Mouse (Mus musculus) neural tube, embryonic 15.5 days (tissue): ENCODE results near the gene Ssbp3. TPM values are rescaled to one million over a fixed set of nuclear protein-coding genes. Genes with fewer than 3 reads are reported as not detected.

ENCODE experiments used
- ATAC-seq: fragments of 200-750 bp; cut with Nextera tagmentation; 2 replicates; pipeline ENCODE4 v1.8.0; 2017; ENCODE audit warnings: mild to moderate bottlenecking, moderate TSS enrichment, moderate library complexity; ENCODE audit not compliant: low FRiP score
- H3K27ac ChIP-seq: fragments of 300-500 bp; sonication (generic); replicated peaks from 2 replicates; pipeline ENCODE4 v1.5.1; 2015; ENCODE audit warnings: mild to moderate bottlenecking, inconsistent platforms
- H3K27me3 ChIP-seq: fragments of 300-500 bp; sonication (generic); replicated peaks from 2 replicates; pipeline ENCODE4 v1.6.1; 2015; ENCODE audit warnings: inconsistent platforms
- H3K36me3 ChIP-seq: fragments of 300-500 bp; sonication (generic); 2 replicates; pipeline ENCODE4 v1.6.1; 2015; ENCODE audit warnings: inconsistent platforms
- H3K4me1 ChIP-seq: fragments of 300-500 bp; sonication (generic); 2 replicates; pipeline ENCODE4 v1.6.1; 2015; ENCODE audit warnings: inconsistent platforms
- H3K4me2 ChIP-seq: fragments of 300-500 bp; sonication (generic); 2 replicates; pipeline ENCODE4 v1.6.1; 2015; ENCODE audit warnings: inconsistent platforms, mild to moderate bottlenecking, moderate library complexity
- H3K4me3 ChIP-seq: fragments of 300-500 bp; sonication (generic); replicated peaks from 2 replicates; pipeline ENCODE4 v1.5.1; 2015; ENCODE audit warnings: mild to moderate bottlenecking, inconsistent platforms
- H3K9ac ChIP-seq: fragments of 300-500 bp; sonication (generic); replicated peaks from 2 replicates; pipeline ENCODE4 v1.6.1; 2015; ENCODE audit warnings: mild to moderate bottlenecking, inconsistent platforms
- H3K9me3 ChIP-seq: fragments of 300-500 bp; sonication (generic); replicated peaks from 2 replicates; pipeline ENCODE4 v1.6.1; 2016; ENCODE audit warnings: inconsistent platforms
- WGBS: fragments of 180-500 bp; shearing (Covaris S2); methylation state at CpG from one replicate; pipeline ENCODE4 v1.1.7; 2015; ENCODE audit warnings: mixed read lengths; 5-methylcytosine and 5-hydroxymethylcytosine counted together
- polyA plus RNA-seq: library from polyadenylated mRNA; unstranded; fragments of >200 nt; fragmentation: Nextera tagmentation; extraction: Ambion mirVana; gene quantifications from 2 replicates; pipeline ENCODE4 v1.2.1, GENCODE M21; 2015

Gene Ssbp3
- polyA plus RNA-seq, 1 experiment from 2014 or later, result 118 TPM

GRCm38 (mm10) chr4:107007359-107007758 is 96.9 kb downstream of the Ssbp3 start:
- Histone ChIP-seq H3K4me3 (no peak overlapping the region), H3K4me1 (peaks cover 44% of the 10 kb centered on the region), H3K9ac (no peak overlapping the region), H3K4me2 (no peak overlapping the region), H3K36me3 (0 out of 2 replicates have a peak, but pooled peaks cover 3% of the 10 kb centered on the region), H3K27me3 (no peaks in the 10 kb centered on the region), H3K9me3 (no peaks in the 10 kb centered on the region), H3K27ac (no peak overlapping the region)
- WGBS, result 90% methylated on average over 7 of the region's 8 CpGs
- ATAC-seq, result no peak

- Histone ChIP-seq H3K4me1 (peaks cover 36% of the 10 kb centered on the region), H3K27me3 (no peaks in the 10 kb centered on the region), H3K9me3 (no peaks in the 10 kb centered on the region), H3K36me3 (0 out of 2 replicates have a peak, but pooled peaks cover 3% of the 10 kb centered on the region), H3K27ac (no peak overlapping the region), H3K9ac (no peak overlapping the region), H3K4me2 (no peak overlapping the region), H3K4me3 (no peak overlapping the region)
- 95% methylated on average over 2 of the region's 2 CpGs for WGBS
- ATAC-seq, result no peak
Observed at GRCm38 (mm10) chr4:107008161-107008560, 97.7 kb downstream of the Ssbp3 start.

DNA sequence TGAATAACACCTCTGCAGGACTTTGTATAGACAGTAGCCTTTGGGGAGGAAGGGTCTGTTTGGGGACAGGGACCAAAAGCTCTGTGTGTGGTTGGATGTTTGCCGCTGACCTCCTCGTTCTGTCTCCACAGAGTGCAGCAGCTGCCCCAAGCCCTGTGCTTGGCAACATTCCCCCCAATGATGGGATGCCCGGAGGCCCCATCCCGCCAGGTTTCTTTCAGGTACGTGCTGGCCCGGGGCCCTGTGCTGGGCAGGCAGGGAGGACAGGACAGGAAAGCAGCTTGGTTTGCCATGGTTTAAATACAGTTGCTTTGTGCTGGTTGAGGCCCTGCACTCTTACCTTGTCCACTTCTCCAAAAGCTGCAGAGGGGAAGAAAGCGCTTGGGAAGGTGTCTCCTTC is 99.0 kb downstream of the Ssbp3 start:
- Histone ChIP-seq H3K27ac (no peak overlapping the region), H3K9ac (no peak overlapping the region), H3K4me2 (no peak overlapping the region), H3K4me3 (no peak overlapping the region), H3K9me3 (no peaks in the 10 kb centered on the region), H3K27me3 (no peaks in the 10 kb centered on the region), H3K4me1 (peaks cover 35% of the 10 kb centered on the region), H3K36me3 (0 out of 2 replicates have a peak, but pooled peaks cover 3% of the 10 kb centered on the region)
- no peak for ATAC-seq
- 90% methylated on average over 7 of the region's 7 CpGs for WGBS

DNA sequence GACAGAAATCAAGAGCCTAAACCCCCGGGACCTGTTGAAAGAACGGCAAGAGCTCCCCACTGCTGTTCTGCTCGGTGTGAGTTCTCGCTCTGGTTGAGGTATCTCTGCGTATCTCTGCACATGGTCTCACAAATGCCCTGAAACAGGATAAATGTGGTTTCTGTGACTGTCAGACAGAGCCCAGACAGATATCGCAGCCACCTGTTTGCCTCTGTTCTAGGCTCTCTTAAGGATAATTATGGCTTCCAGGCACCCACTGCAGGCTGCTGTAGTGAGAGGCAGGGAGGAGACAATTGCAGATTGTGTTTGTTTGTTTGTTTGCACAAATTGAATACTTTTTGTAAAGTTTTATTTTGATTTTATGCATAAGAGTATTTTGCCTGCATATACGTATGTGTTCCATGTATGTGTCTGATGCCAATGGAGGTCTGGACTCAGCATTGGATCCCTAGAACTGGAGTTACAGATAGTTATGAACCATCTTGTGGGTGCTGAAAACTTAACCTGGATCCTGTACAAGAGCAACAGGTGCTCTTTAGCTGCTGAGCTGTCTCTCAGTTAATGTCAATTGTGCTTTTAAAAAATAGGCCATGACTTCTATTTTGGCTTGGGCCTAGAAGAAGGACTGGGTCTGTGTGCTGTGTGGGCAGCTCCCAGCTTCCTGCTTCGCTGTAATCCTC is 101.0 kb downstream of the Ssbp3 start:
- Histone ChIP-seq H3K4me1 (peaks cover 44% of the 10 kb centered on the region), H3K9ac (no peak overlapping the region), H3K36me3 (0 out of 2 replicates have a peak, but pooled peaks cover 3% of the 10 kb centered on the region), H3K4me2 (no peak overlapping the region), H3K27me3 (no peaks in the 10 kb centered on the region), H3K27ac (no peak overlapping the region), H3K4me3 (no peak overlapping the region), H3K9me3 (no peaks in the 10 kb centered on the region)
- no peak for ATAC-seq
- 87% methylated on average over 8 of the region's 8 CpGs for WGBS

DNA sequence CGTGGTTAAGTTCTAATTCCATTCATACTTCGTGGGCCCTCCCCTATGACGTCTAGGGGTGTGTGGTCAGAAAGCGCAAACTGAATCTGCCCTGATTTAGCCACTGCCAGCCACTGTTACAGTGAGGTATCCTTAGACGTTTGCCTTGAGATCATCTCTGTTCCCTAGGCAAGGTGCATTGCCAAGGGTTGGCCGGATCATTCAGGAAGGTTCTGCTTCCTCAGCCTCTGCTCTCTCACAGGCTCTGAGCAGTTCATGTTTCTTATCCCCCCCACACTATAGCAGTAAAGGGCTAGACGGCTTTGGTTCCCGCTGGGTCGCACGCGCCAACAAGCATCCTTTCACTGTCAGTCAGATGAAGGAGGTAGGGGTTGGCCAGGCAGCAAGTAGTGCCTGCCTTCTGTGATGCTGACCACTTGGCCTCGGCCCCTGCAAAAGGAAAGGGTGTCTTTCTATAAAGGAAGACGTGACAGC is 101.5 kb downstream of the Ssbp3 start:
- peaks cover 46% of the 10 kb centered on the region for H3K4me1 ChIP-seq
- no peak for ATAC-seq
- no peak overlapping the region for H3K4me3 ChIP-seq
- H3K27ac ChIP-seq, result no peak overlapping the region
- 80% methylated on average over 13 of the region's 13 CpGs for WGBS
- H3K4me2 ChIP-seq, result no peak overlapping the region
- no peaks in the 10 kb centered on the region for H3K27me3 ChIP-seq
- 0 out of 2 replicates have a peak, but pooled peaks cover 3% of the 10 kb centered on the region for H3K36me3 ChIP-seq
- H3K9ac ChIP-seq, result no peak overlapping the region
- no peaks in the 10 kb centered on the region for H3K9me3 ChIP-seq

GRCm38 (mm10) chr4:107012574-107012973 is 102.1 kb downstream of the Ssbp3 start:
- H3K9me3 ChIP-seq, result no peaks in the 10 kb centered on the region
- H3K4me2 ChIP-seq, result no peak overlapping the region
- no peak for ATAC-seq
- H3K4me1 ChIP-seq, result peaks cover 51% of the 10 kb centered on the region
- 88% methylated on average over 3 of the region's 3 CpGs for WGBS
- no peaks in the 10 kb centered on the region for H3K27me3 ChIP-seq
- H3K9ac ChIP-seq, result no peak overlapping the region
- H3K36me3 ChIP-seq, result 0 out of 2 replicates have a peak, but pooled peaks cover 3% of the 10 kb centered on the region
- H3K27ac ChIP-seq, result no peak overlapping the region
- H3K4me3 ChIP-seq, result no peak overlapping the region

DNA sequence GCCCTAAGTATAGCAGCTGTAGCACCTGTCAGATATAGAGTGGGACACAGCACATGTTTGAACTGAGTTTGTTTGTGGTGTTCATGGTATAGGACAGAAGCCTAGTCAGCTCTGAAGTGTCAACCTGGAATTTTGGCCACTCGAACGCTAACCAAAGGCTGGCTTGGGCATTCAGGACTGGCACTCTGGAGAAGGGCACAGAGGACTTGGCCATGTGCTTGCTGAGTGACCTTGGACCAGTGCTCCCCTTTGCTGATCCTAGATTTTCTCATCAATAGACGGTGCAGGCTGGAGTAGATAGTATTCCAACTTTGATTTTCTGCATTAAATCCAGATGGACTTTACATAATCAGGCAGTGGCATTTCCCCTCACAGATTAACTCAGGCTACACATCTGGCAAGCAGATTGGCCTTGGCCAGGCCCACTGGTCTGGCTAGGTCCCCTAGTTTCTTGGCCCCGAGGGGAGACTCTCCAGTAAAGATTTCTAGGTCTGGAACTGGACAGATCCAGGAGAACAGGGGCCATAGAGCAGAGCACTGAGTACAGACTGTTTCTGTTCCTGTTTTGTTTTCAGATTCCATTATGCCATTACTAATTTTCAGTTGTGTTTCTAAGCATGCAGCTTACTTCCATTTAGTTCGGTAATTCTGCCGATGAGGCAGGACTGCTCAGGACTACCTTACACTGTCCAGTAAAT is 102.8 kb downstream of the Ssbp3 start:
- Histone ChIP-seq H3K36me3 (0 out of 2 replicates have a peak, but pooled peaks cover 3% of the 10 kb centered on the region), H3K27me3 (no peaks in the 10 kb centered on the region), H3K4me1 (peaks cover 58% of the 10 kb centered on the region), H3K9ac (no peak overlapping the region), H3K4me2 (no peak overlapping the region), H3K27ac (0 out of 2 replicates have a peak overlapping the region, but pooled peaks have one; percentile 48), H3K9me3 (no peaks in the 10 kb centered on the region), H3K4me3 (no peak overlapping the region)
- WGBS, result 91% methylated on average over 6 of the region's 6 CpGs
- ATAC-seq, result no peak

- Histone ChIP-seq H3K4me3 (no peak overlapping the region), H3K9ac (no peak overlapping the region; the same call in 1 of the 2 replicates), H3K9me3 (no peaks in the 10 kb centered on the region), H3K36me3 (0 out of 2 replicates have a peak, but pooled peaks cover 3% of the 10 kb centered on the region), H3K4me1 (peaks cover 63% of the 10 kb centered on the region), H3K27me3 (no peaks in the 10 kb centered on the region), H3K4me2 (no peak overlapping the region), H3K27ac (0 out of 2 replicates have a peak overlapping the region, but pooled peaks have one; percentile 48)
- ATAC-seq, result no peak
- 69% methylated on average over 9 of the region's 9 CpGs for WGBS
Observed at GRCm38 (mm10) chr4:107013817-107014260, 103.3 kb downstream of the Ssbp3 start.

GRCm38 (mm10) chr4:107015971-107016511 is 105.5 kb downstream of the Ssbp3 start:
- H3K4me2 ChIP-seq, result 0 out of 2 replicates have a peak overlapping the region, but pooled peaks have one; percentile 6
- 21% methylated on average over 13 of the region's 13 CpGs for WGBS
- no peaks in the 10 kb centered on the region for H3K27me3 ChIP-seq
- H3K4me3 ChIP-seq, result no peak overlapping the region
- H3K36me3 ChIP-seq, result no peaks in the 10 kb centered on the region
- peak overlapping the region; percentile 80 for H3K27ac ChIP-seq
- H3K9ac ChIP-seq, result 0 out of 2 replicates have a peak overlapping the region, but pooled peaks have one; percentile 14
- H3K4me1 ChIP-seq, result peaks cover 81% of the 10 kb centered on the region
- no peaks in the 10 kb centered on the region for H3K9me3 ChIP-seq
- peak; percentile 64; the same call in 1 of the 2 replicates for ATAC-seq

DNA sequence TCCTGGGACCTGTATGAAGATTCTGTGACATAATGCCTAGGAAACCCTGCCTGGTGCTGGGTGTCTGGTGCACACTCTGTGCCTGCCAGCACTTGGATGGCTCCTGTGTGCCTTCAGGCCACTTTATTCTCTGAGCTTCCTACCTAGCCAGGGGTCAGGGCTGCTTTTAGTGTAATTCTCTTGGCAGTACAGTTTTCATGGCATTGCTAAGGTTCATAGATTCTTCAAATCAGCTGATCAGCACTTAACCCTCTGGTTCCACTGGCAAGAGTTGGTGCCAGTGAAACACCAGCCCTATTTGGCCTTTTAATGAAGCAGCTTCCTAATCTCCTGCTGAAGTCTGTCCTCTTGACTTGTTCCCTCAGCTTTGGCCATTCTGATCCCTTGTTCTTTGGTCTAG is 106.8 kb downstream of the Ssbp3 start:
- 0 out of 2 replicates have a peak overlapping the region, but pooled peaks have one; percentile 14 for H3K9ac ChIP-seq
- H3K4me1 ChIP-seq, result peaks cover 88% of the 10 kb centered on the region
- H3K36me3 ChIP-seq, result no peaks in the 10 kb centered on the region
- no peak overlapping the region for H3K4me2 ChIP-seq
- H3K9me3 ChIP-seq, result no peaks in the 10 kb centered on the region
- H3K27ac ChIP-seq, result peak overlapping the region; percentile 80
- H3K4me3 ChIP-seq, result no peak overlapping the region
- no peak for ATAC-seq
- H3K27me3 ChIP-seq, result no peaks in the 10 kb centered on the region

DNA sequence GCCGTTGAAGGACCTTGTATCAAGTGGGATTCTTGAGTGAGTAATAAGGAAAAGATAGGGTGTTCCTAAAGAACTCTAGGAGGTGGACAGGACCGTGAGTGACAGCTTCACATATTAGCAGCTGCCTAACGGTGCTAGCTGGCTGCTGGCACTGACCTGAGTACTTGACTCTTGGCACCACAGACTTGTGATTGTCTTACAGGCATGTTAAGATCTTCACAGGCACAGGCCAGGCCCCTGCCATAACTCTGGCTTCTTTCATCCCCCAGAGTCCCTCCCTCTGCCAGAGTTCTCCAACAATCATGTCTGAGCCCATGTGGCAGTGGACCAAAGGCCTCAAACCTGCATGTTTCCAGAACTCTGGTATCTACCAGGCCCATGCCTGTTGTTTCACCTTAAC is 108.0 kb downstream of the Ssbp3 start:
- Histone ChIP-seq H3K9ac (no peak overlapping the region), H3K9me3 (no peaks in the 10 kb centered on the region), H3K4me1 (peaks cover 99% of the 10 kb centered on the region), H3K36me3 (no peaks in the 10 kb centered on the region), H3K4me3 (no peak overlapping the region), H3K27me3 (no peaks in the 10 kb centered on the region), H3K27ac (peak overlapping the region; percentile 74), H3K4me2 (no peak overlapping the region)
- no peak for ATAC-seq
- WGBS, result 72% methylated on average over 3 of the region's 3 CpGs
